Mouse (Mus musculus) testis, adult 2 months (tissue): Measurements from ENCODE around the gene Clca2. TPM values are rescaled to one million over a fixed set of nuclear protein-coding genes. Genes with fewer than 3 reads are reported as not detected.
A peak's percentile ranks its signal among the peaks of the same experiment; 100 is the strongest.

Source experiments
- H3K27ac ChIP-seq: fragments of 200-500 bp; 2 replicates; pipeline ENCODE4 v1.5.1; 2012; ENCODE audit warnings: low read depth, low read length; ENCODE audit not compliant: control insufficient read depth, insufficient read depth
- H3K27me3 ChIP-seq: fragments of 200-500 bp; 2 replicates; pipeline ENCODE4 v1.6.1; 2012; ENCODE audit warnings: mild to moderate bottlenecking, low read length, moderate library complexity; ENCODE audit not compliant: control insufficient read depth, insufficient read depth
- H3K36me3 ChIP-seq: fragments of 200-500 bp; 2 replicates; pipeline ENCODE4 v1.6.1; 2012; ENCODE audit warnings: mild to moderate bottlenecking, low read length; ENCODE audit not compliant: control insufficient read depth, insufficient read depth
- H3K4me1 ChIP-seq: fragments of 200-500 bp; 2 replicates; pipeline ENCODE4 v1.6.1; 2012; ENCODE audit warnings: low read length; ENCODE audit not compliant: control insufficient read depth, insufficient read depth
- H3K4me3 ChIP-seq: fragments of 200-500 bp; 2 replicates; pipeline ENCODE4 v1.5.1; 2012; ENCODE audit warnings: low read depth, mild to moderate bottlenecking, low read length, moderate library complexity, mixed read lengths; ENCODE audit not compliant: control insufficient read depth
- CTCF ChIP-seq: fragments of 200-500 bp; IDR thresholded peaks from 2 replicates; pipeline ENCODE4 v1.5.1; 2012; ENCODE audit warnings: low read depth, mild to moderate bottlenecking, inconsistent platforms, low read length, moderate library complexity; ENCODE audit not compliant: control insufficient read depth, insufficient read depth, insufficient replicate concordance
- POLR2A ChIP-seq: fragments of 200-500 bp; IDR thresholded peaks from 2 replicates; pipeline ENCODE4 v1.6.1; 2012; ENCODE audit warnings: low read depth, mild to moderate bottlenecking, inconsistent platforms, low read length, moderate library complexity; ENCODE audit not compliant: control insufficient read depth
- polyA plus RNA-seq: library from polyadenylated mRNA; depleted of rRNA; stranded (reverse); fragments of >200 nt; gene quantifications from 2 replicates; pipeline ENCODE4 v1.2.3, GENCODE M21; 2012

The Clca2 gene
- polyA plus RNA-seq, 1 experiment, result 0.10 TPM

GRCm38 (mm10) chr3:145129356-145129755 is 30.1 kb upstream of the Clca2 start:
- H3K4me1 ChIP-seq, result no peaks in the 10 kb centered on the region
- no peak overlapping the region for H3K4me3 ChIP-seq
- H3K27ac ChIP-seq, result no peak overlapping the region
- H3K27me3 ChIP-seq, result no peaks in the 10 kb centered on the region
- H3K36me3 ChIP-seq, result peaks cover 2% of the 10 kb centered on the region
- no peak for TF ChIP-seq POLR2A
- no peak for TF ChIP-seq CTCF

- Histone ChIP-seq H3K4me3 (no peak overlapping the region), H3K27ac (no peak overlapping the region), H3K27me3 (no peaks in the 10 kb centered on the region), H3K4me1 (no peaks in the 10 kb centered on the region), H3K36me3 (no peaks in the 10 kb centered on the region)
- TF ChIP-seq POLR2A, result no peak
- no peak for TF ChIP-seq CTCF
Measured at GRCm38 (mm10) chr3:145126618-145127017, 27.4 kb upstream of the Clca2 start.

GRCm38 (mm10) chr3:145119425-145119824 is 20.2 kb upstream of the Clca2 start:
- Histone ChIP-seq H3K4me1 (peaks cover 2% of the 10 kb centered on the region; the same call in 1 of the 2 replicates), H3K27me3 (no peaks in the 10 kb centered on the region), H3K27ac (no peak overlapping the region), H3K36me3 (no peaks in the 10 kb centered on the region), H3K4me3 (peak overlapping the region; percentile 37; the same call in 1 of the 2 replicates)
- TF ChIP-seq POLR2A, result no peak
- no peak for TF ChIP-seq CTCF

- Histone ChIP-seq H3K27me3 (no peaks in the 10 kb centered on the region), H3K27ac (peak overlapping the region; percentile 65), H3K4me1 (peaks cover 2% of the 10 kb centered on the region; the same call in 1 of the 2 replicates), H3K4me3 (peak overlapping the region; percentile 93), H3K36me3 (no peaks in the 10 kb centered on the region)
- TF ChIP-seq CTCF, result no peak
- TF ChIP-seq POLR2A, result no peak
Measured at GRCm38 (mm10) chr3:145119002-145119358, 19.7 kb upstream of the Clca2 start.

GRCm38 (mm10) chr3:145118254-145119001 is 19.2 kb upstream of the Clca2 start, which contains the start of gene Odf2l:
Gene Odf2l, plus strand, starts transcription at chr3:145118588.
- TF ChIP-seq CTCF (0 out of 2 replicates have a peak, but pooled peaks have one; percentile 2), POLR2A (peak; percentile 76)
- H3K36me3 ChIP-seq, result no peaks in the 10 kb centered on the region
- no peaks in the 10 kb centered on the region for H3K27me3 ChIP-seq
- H3K27ac ChIP-seq, result peak within 1 kb of the TSS; percentile 99
- peak within 1 kb of the TSS; percentile 93 for H3K4me3 ChIP-seq
- peaks cover 2% of the 10 kb centered on the region; the same call in 1 of the 2 replicates for H3K4me1 ChIP-seq

- no peaks in the 10 kb centered on the region for H3K27me3 ChIP-seq
- TF ChIP-seq CTCF (no peak), POLR2A (no peak)
- no peak overlapping the region; the same call in 1 of the 2 replicates for H3K27ac ChIP-seq
- H3K4me1 ChIP-seq, result peaks cover 2% of the 10 kb centered on the region; the same call in 1 of the 2 replicates
- H3K36me3 ChIP-seq, result no peaks in the 10 kb centered on the region
- peak overlapping the region; percentile 93; the same call in 1 of the 2 replicates for H3K4me3 ChIP-seq
Measured at GRCm38 (mm10) chr3:145117637-145118036, 18.4 kb upstream of the Clca2 start.

- TF ChIP-seq CTCF (no peak), POLR2A (no peak)
- no peak overlapping the region for H3K27ac ChIP-seq
Measured at GRCm38 (mm10) chr3:145115169-145115568, 15.9 kb upstream of the Clca2 start.

More at GRCm38 (mm10) chr3:145115169-145115568, 15.9 kb upstream of the Clca2 start:
- no peaks in the 10 kb centered on the region for H3K27me3 ChIP-seq
- no peaks in the 10 kb centered on the region for H3K36me3 ChIP-seq
- no peak overlapping the region for H3K4me3 ChIP-seq
- H3K4me1 ChIP-seq, result peaks cover 2% of the 10 kb centered on the region; the same call in 1 of the 2 replicates
